Mouse (Mus musculus): ENCODE measurements around the gene Inka2. TPM values are rescaled to one million over a fixed set of nuclear protein-coding genes. Genes with fewer than 3 reads are reported as not detected.

Gene Inka2
- 3.0 and 3.2 TPM in 2 replicates for polyA plus RNA-seq (2012; rRNA removed)

GRCm38 (mm10) chr3:105704031-105705008, at the start of gene Inka2:
Gene Inka2 (plus strand): TSS chr3:105704599.

GRCm38 (mm10) chr3:105687324-105688060, 16.9 kb upstream of the Inka2 start, which contains the start of gene Ddx20:
Gene Ddx20 (minus strand): TSS chr3:105687574.

Other genes starting within 250 kb of the Inka2 start
- gene Ddx20, start 17.0 kb upstream of the Inka2 start, polyA plus RNA-seq (2012; rRNA removed), result 26.2 and 29.2 TPM in 2 replicates
- gene Rap1a, start 96.7 kb downstream of the Inka2 start, polyA plus RNA-seq (2012; rRNA removed), result 44.0 and 48.7 TPM in 2 replicates
- 0.07 TPM in 1 of 2 replicates, not detected in the other for gene Adora3, start 166.3 kb downstream of the Inka2 start, polyA plus RNA-seq (2012; rRNA removed)
- 0.08 and 0.17 TPM in 2 replicates for gene Tmigd3, start 166.3 kb downstream of the Inka2 start, polyA plus RNA-seq (2012; rRNA removed)
- 1.1 and 1.2 TPM in 2 replicates for gene I830077J02Rik, start 228.1 kb downstream of the Inka2 start, polyA plus RNA-seq (2012; rRNA removed)

Data from central nervous system, embryonic 11.5 days (tissue).